Mouse (Mus musculus) lung, postnatal 0 days (tissue): ENCODE results near the gene Zmynd10. TPM values are rescaled to one million over a fixed set of nuclear protein-coding genes. Genes with fewer than 3 reads are reported as not detected.
A peak's percentile ranks its signal among the peaks of the same experiment; 100 is the strongest.

Source experiments
- ATAC-seq: fragments of 200-750 bp; cut with Nextera tagmentation; 2 replicates; pipeline ENCODE4 v1.8.0; 2017; ENCODE audit warnings: moderate library complexity
- DNase-seq: peaks from one replicate; pipeline ENCODE4 v3.0.0-alpha.2; 2016; ENCODE audit warnings: low spot score
- H3K27ac ChIP-seq: fragments of 300-500 bp; sonication (generic); 2 replicates; pipeline ENCODE4 v1.5.1; 2014; ENCODE audit warnings: antibody characterized with exemption, mild to moderate bottlenecking, low read length, mixed read lengths
- H3K27me3 ChIP-seq: fragments of 300-500 bp; sonication (generic); replicated peaks from 2 replicates; pipeline ENCODE4 v1.6.1; 2014; ENCODE audit warnings: low read length, mixed read lengths; ENCODE audit not compliant: insufficient read depth
- H3K36me3 ChIP-seq: fragments of 300-500 bp; sonication (generic); 2 replicates; pipeline ENCODE4 v1.6.1; 2014; ENCODE audit warnings: low read length, mixed read lengths; ENCODE audit not compliant: insufficient read depth
- H3K4me1 ChIP-seq: fragments of 300-500 bp; sonication (generic); 2 replicates; pipeline ENCODE4 v1.6.1; 2014; ENCODE audit warnings: antibody characterized with exemption, low read depth, low read length, mixed read lengths; ENCODE audit not compliant: insufficient read depth
- H3K4me2 ChIP-seq: fragments of 300-500 bp; sonication (generic); replicated peaks from 2 replicates; pipeline ENCODE4 v1.6.1; 2014; ENCODE audit warnings: low read depth, mild to moderate bottlenecking, low read length, moderate library complexity, mixed read lengths
- H3K4me3 ChIP-seq: fragments of 300-500 bp; sonication (generic); 2 replicates; pipeline ENCODE4 v1.5.1; 2014; ENCODE audit warnings: low read depth, low read length
- H3K9ac ChIP-seq: fragments of 300-500 bp; sonication (generic); replicated peaks from 2 replicates; pipeline ENCODE4 v1.6.1; 2014; ENCODE audit warnings: low read depth, mild to moderate bottlenecking
- H3K9me3 ChIP-seq: fragments of 300-500 bp; sonication (generic); 2 replicates; pipeline ENCODE4 v1.6.1; 2016; ENCODE audit warnings: low read length, mixed read lengths
- CTCF ChIP-seq: IDR thresholded peaks from 2 replicates; pipeline ENCODE4 v1.5.1; 2016; ENCODE audit warnings: antibody characterized with exemption, mild to moderate bottlenecking
- EP300 ChIP-seq: IDR thresholded peaks from 2 replicates; pipeline ENCODE4 v1.6.1; 2016; ENCODE audit warnings: antibody characterized with exemption, mild to moderate bottlenecking, control low read depth
- WGBS: fragments of 180-500 bp; shearing (Covaris S2); extraction: QIAGEN DNeasy Blood & Tissue Kit; methylation state at CpG from one replicate; pipeline ENCODE4 v1.1.7; 2014; 5-methylcytosine and 5-hydroxymethylcytosine counted together
- polyA plus RNA-seq: library from polyadenylated mRNA; unstranded; fragments of >200 nt; fragmentation: Nextera tagmentation; extraction: Ambion mirVana; gene quantifications from 2 replicates; pipeline ENCODE4 v1.2.1, GENCODE M21; 2015

The Zmynd10 gene
- polyA plus RNA-seq, 1 experiment from 2014 or later, result 9.1 TPM

GRCm38 (mm10) chr9:107579023-107579900, 32.2 kb downstream of the Zmynd10 start:
- Histone ChIP-seq H3K9ac (no peak overlapping the region), H3K27me3 (no peaks in the 10 kb centered on the region), H3K4me1 (peaks cover 6% of the 10 kb centered on the region), H3K9me3 (no peaks in the 10 kb centered on the region), H3K4me2 (no peak overlapping the region), H3K27ac (no peak overlapping the region; the same call in 1 of the 2 replicates), H3K4me3 (no peak overlapping the region), H3K36me3 (no peaks in the 10 kb centered on the region)
- ATAC-seq (no peak), DNase-seq (peak; percentile 19)
- no peak for TF ChIP-seq CTCF
- 94% methylated on average over 14 of the region's 14 CpGs for WGBS

- DNase-seq, result peak; percentile 98
- Histone ChIP-seq H3K9me3 (no peaks in the 10 kb centered on the region), H3K27me3 (no peaks in the 10 kb centered on the region), H3K27ac (peak within 1 kb of the TSS; percentile 97), H3K4me1 (peaks cover 6% of the 10 kb centered on the region), H3K4me2 (peak within 1 kb of the TSS; percentile 74), H3K9ac (peak within 1 kb of the TSS; percentile 85), H3K4me3 (peak within 1 kb of the TSS; percentile 60), H3K36me3 (no peaks in the 10 kb centered on the region)
- peak; percentile 87 for ATAC-seq
- TF ChIP-seq EP300, result peak; percentile 82
- no peak for TF ChIP-seq CTCF
- WGBS, result under 1% methylated on average over 32 of the region's 32 CpGs
These were observed 33.6 kb downstream of the Zmynd10 start, which contains the start of gene Hyal3 for GRCm38 (mm10) chr9:107580501-107581317. Gene Hyal3, plus strand, starts transcription at chr9:107580818.

- DNase-seq (no peak), ATAC-seq (no peak)
- TF ChIP-seq CTCF (no peak), EP300 (no peak)
- Histone ChIP-seq H3K27me3 (no peaks in the 10 kb centered on the region), H3K36me3 (no peaks in the 10 kb centered on the region), H3K27ac (peak overlapping the region; percentile 97), H3K4me3 (peak overlapping the region; percentile 60), H3K4me1 (peaks cover 4% of the 10 kb centered on the region), H3K4me2 (peak overlapping the region; percentile 74), H3K9ac (peak overlapping the region; percentile 85), H3K9me3 (no peaks in the 10 kb centered on the region)
- 60% methylated on average over 4 of the region's 4 CpGs for WGBS
These were observed 34.5 kb downstream of the Zmynd10 start for GRCm38 (mm10) chr9:107581584-107581983.

GRCm38 (mm10) chr9:107582509-107583062, 35.5 kb downstream of the Zmynd10 start:
- Histone ChIP-seq H3K4me2 (no peak overlapping the region), H3K9me3 (no peaks in the 10 kb centered on the region), H3K4me3 (no peak overlapping the region), H3K27me3 (no peaks in the 10 kb centered on the region), H3K27ac (no peak overlapping the region), H3K4me1 (peaks cover 4% of the 10 kb centered on the region), H3K9ac (no peak overlapping the region), H3K36me3 (no peaks in the 10 kb centered on the region)
- 83% methylated on average over 7 of the region's 7 CpGs for WGBS
- TF ChIP-seq CTCF (no peak), EP300 (no peak)
- ATAC-seq, result no peak
- no peak for DNase-seq

- Histone ChIP-seq H3K4me1 (peaks cover 7% of the 10 kb centered on the region), H3K9me3 (no peaks in the 10 kb centered on the region), H3K27me3 (no peaks in the 10 kb centered on the region), H3K27ac (no peak overlapping the region), H3K9ac (no peak overlapping the region), H3K4me2 (no peak overlapping the region), H3K4me3 (no peak overlapping the region), H3K36me3 (no peaks in the 10 kb centered on the region)
- no peak for ATAC-seq
- TF ChIP-seq CTCF, result no peak
- no peak for TF ChIP-seq EP300
- 90% methylated on average over 14 of the region's 14 CpGs for WGBS
- DNase-seq, result no peak
These were observed 36.1 kb downstream of the Zmynd10 start for GRCm38 (mm10) chr9:107583174-107583573.

- no peak for TF ChIP-seq EP300
- 86% methylated on average over 5 of the region's 5 CpGs for WGBS
- no peak overlapping the region for H3K27ac ChIP-seq
- H3K9ac ChIP-seq, result no peak overlapping the region
- H3K36me3 ChIP-seq, result peaks cover 10% of the 10 kb centered on the region
- no peaks in the 10 kb centered on the region for H3K9me3 ChIP-seq
- no peaks in the 10 kb centered on the region for H3K27me3 ChIP-seq
- DNase-seq, result no peak
- no peak overlapping the region for H3K4me3 ChIP-seq
- no peak overlapping the region for H3K4me2 ChIP-seq
- no peak for ATAC-seq
- H3K4me1 ChIP-seq, result peaks cover 15% of the 10 kb centered on the region
These were observed 39.4 kb downstream of the Zmynd10 start for GRCm38 (mm10) chr9:107586504-107586903.
